Mouse (Mus musculus) granulocyte monocyte progenitor cell, adult 5-6 weeks (primary cell): Measurements from ENCODE around the gene Hjurp. TPM values are rescaled to one million over a fixed set of nuclear protein-coding genes. Genes with fewer than 3 reads are reported as not detected.

Experiments used
- ATAC-seq: replicated peaks from 2 replicates; pipeline ENCODE4 v1.8.0; 2016; ENCODE audit warnings: mild to moderate bottlenecking, moderate TSS enrichment, inconsistent platforms; ENCODE audit not compliant: poor library complexity, severe bottlenecking
- total RNA-seq, 2 experiments: library from RNA; stranded (forward) in 1 of 2; stranded (reverse) in 1 of 2; fragments of 200-712, 200-1000 nt in 1 of 2; fragments of >200 nt in 1 of 2; fragmentation: Nextera tagmentation in 1 of 2; gene quantifications; 2 replicates each; pipeline ENCODE4 v1.2.3; 2014 to 2017

Gene Hjurp
- total RNA-seq (2014; fragmentation: Nextera tagmentation) (116 and 136 TPM in 2 replicates), total RNA-seq (2017) (142 and 147 TPM in 2 replicates)

- peak; percentile 71 for ATAC-seq
These were observed at the start of gene Hjurp, which contains the start of gene Trpm8 for GRCm38 (mm10) chr1:88277098-88277817. TSS of gene Hjurp (minus strand) at chr1:88277633. TSS of gene Trpm8 (plus strand) at chr1:88277661.

- no peak for ATAC-seq
These were observed 45.7 kb upstream of the Hjurp start for GRCm38 (mm10) chr1:88323101-88323500.

- ATAC-seq, result no peak
These were observed 44.7 kb upstream of the Hjurp start for GRCm38 (mm10) chr1:88322146-88322545.

- no peak for ATAC-seq
These were observed 43.5 kb upstream of the Hjurp start for GRCm38 (mm10) chr1:88320821-88321395.

GRCm38 (mm10) chr1:88318531-88319060 lies 41.2 kb upstream of the Hjurp start:
- ATAC-seq, result peak; percentile 80

GRCm38 (mm10) chr1:88317279-88317678 lies 39.8 kb upstream of the Hjurp start:
- ATAC-seq, result no peak

GRCm38 (mm10) chr1:88310349-88310748 lies 32.9 kb upstream of the Hjurp start:
- ATAC-seq, result 0 out of 2 replicates have a peak, but pooled peaks have one; percentile 6

- no peak; the same call in 1 of the 2 replicates for ATAC-seq
These were observed 32.5 kb upstream of the Hjurp start for GRCm38 (mm10) chr1:88309905-88310304.

GRCm38 (mm10) chr1:88309020-88309419 lies 31.6 kb upstream of the Hjurp start:
- no peak for ATAC-seq

- ATAC-seq, result no peak
These were observed 29.7 kb upstream of the Hjurp start for GRCm38 (mm10) chr1:88307180-88307579.

GRCm38 (mm10) chr1:88306543-88306942 lies 29.1 kb upstream of the Hjurp start:
- no peak for ATAC-seq

- ATAC-seq, result no peak
These were observed 27.8 kb upstream of the Hjurp start for GRCm38 (mm10) chr1:88305018-88305795.

- ATAC-seq, result no peak
These were observed 27.0 kb upstream of the Hjurp start for GRCm38 (mm10) chr1:88304261-88304985.

GRCm38 (mm10) chr1:88303762-88304161 lies 26.3 kb upstream of the Hjurp start:
- no peak for ATAC-seq

- no peak for ATAC-seq
These were observed 24.8 kb upstream of the Hjurp start for GRCm38 (mm10) chr1:88302057-88302740.

- peak; percentile 26; the same call in 1 of the 2 replicates for ATAC-seq
These were observed 23.9 kb upstream of the Hjurp start for GRCm38 (mm10) chr1:88301121-88302014.

GRCm38 (mm10) chr1:88300301-88301050 lies 23.0 kb upstream of the Hjurp start:
- no peak for ATAC-seq

GRCm38 (mm10) chr1:88299529-88299945 lies 22.1 kb upstream of the Hjurp start:
- ATAC-seq, result no peak
